Mouse (Mus musculus) T-helper 17 cell (primary cell): Measurements from ENCODE around the gene Klhl31.

ENCODE experiments used
- in situ Hi-C, 2 experiments: fragments of 300-600 bp; cut with MboI, MseI; formaldehyde crosslinking; loops; 1 replicate in 1 of 2; 2 replicates in 1 of 2; pipeline ENCODE4 v1.15.1; 2025; ENCODE audit warnings: high pct_unique_total_duplicates in 2 of 2

The Klhl31 gene

GRCm38 (mm10) chr9:77695586-77695985 lies 59.3 kb downstream of the Klhl31 start:
- in situ Hi-C loops = no loop called here

DNA sequence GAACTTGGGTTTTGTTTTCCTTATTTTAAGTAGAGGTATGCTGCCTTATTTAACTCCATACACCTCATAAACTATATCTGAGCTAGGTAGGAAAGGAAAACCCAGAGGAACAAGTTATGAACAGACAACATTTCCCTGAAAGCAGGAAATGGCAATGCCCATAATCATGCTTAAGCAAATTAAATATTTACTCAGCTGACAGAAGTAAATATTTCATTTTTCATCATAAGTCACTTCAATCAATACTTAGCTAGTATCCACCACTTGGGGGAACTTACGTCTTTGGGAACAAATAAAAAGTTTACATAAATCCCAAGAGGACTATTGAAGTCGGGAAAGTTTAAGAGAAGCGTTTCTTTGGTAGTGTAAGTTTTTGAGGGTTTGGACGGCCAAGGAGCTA lies 67.2 kb downstream of the Klhl31 start:
- in situ Hi-C loops = no loop called here

DNA sequence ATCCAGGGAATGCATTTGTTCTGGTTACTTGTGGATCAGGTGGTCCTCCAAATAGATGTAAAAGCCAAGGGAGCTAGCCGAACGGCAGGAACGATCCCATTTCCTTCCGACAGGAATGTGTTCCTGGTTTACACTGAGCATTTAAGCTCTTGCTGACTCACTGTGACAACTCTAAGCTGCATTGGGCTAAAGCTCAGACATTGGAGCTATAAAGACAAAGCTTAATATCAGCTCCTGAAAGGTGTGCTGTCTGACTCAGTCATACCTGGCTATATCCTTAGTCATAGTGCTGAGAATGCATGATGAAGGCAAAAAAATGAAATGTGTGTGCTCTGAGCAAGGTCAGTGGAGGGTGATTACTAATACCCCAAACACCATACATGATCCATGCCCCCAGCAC lies 67.8 kb downstream of the Klhl31 start:
- in situ Hi-C loops = no loop called here

DNA sequence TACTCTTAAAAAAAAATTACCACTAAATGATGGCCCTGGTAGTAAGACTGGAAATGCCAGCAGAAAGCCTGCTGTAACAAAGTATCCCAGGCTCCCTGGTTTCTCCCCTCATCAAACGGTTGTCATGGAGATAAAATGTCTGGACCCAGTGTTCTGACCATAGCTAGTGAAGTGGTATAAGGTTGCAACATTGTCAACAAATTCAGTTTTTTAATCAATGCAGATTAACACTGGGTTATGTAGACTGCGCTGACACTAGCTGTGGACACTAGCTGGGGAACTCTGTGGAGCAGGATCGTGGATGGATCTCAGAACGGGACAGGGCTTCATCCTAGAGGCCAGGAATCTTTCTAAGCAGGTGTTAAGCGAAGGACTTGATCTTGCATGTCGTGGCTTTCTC lies 70.2 kb downstream of the Klhl31 start:
- in situ Hi-C loops = no loop called here

GRCm38 (mm10) chr9:77707433-77708139 lies 71.3 kb downstream of the Klhl31 start:
- in situ Hi-C loops = no loop called here

- in situ Hi-C loops = no loop called here
Measured at GRCm38 (mm10) chr9:77708950-77709349, 72.7 kb downstream of the Klhl31 start.
